Mouse (Mus musculus): ENCODE measurements around the gene Tmcc1. TPM values are rescaled to one million over a fixed set of nuclear protein-coding genes. Genes with fewer than 3 reads are reported as not detected.

The Tmcc1 gene
- polyA plus RNA-seq, 1 experiment from 2014 or later = 12.6 TPM

GRCm38 (mm10) chr6:115997726-115998311 is 195.5 kb downstream of the Tmcc1 start:
- 36% methylated on average over 3 of the region's 3 CpGs for WGBS
- H3K4me2 ChIP-seq (ENCODE audit: low read length) = no peak overlapping the region
- peak overlapping the region; percentile 65 to 81 for H3K27ac ChIP-seq (replicated peaks in 1 of 2; ENCODE audit: control insufficient read depth in 1 of 2, insufficient read depth in 1 of 2, low read depth in 2 of 2, low read length in 2 of 2)
- H3K9ac ChIP-seq (ENCODE audit: low read length) = no peak overlapping the region
- peak; percentile 9; the same call in 1 of the 2 replicates for ATAC-seq (ENCODE audit: insufficient number of reproducible peaks, insufficient read depth, low FRiP score, low read depth)
- H3K36me3 ChIP-seq (ENCODE audit: control insufficient read depth, insufficient read depth, low read length) = no peaks in the 10 kb centered on the region
- peaks cover 14% of the 10 kb centered on the region for H3K9me3 ChIP-seq (ENCODE audit: control insufficient read depth, low read length)
- no peak overlapping the region for H3K4me3 ChIP-seq (ENCODE audit: control insufficient read depth in 1 of 2, insufficient read depth in 1 of 2, low read depth in 1 of 2, low read length in 2 of 2)
- peaks cover 11 to 34% of the 10 kb centered on the region in 2 experiments; a peak in 3 of 4 replicates for H3K4me1 ChIP-seq (ENCODE audit: control insufficient read depth in 2 of 2, insufficient read depth in 2 of 2, low read length in 2 of 2)
- H3K27me3 ChIP-seq (ENCODE audit: control insufficient read depth, insufficient read depth, low read length) = peaks cover 16% of the 10 kb centered on the region

DNA sequence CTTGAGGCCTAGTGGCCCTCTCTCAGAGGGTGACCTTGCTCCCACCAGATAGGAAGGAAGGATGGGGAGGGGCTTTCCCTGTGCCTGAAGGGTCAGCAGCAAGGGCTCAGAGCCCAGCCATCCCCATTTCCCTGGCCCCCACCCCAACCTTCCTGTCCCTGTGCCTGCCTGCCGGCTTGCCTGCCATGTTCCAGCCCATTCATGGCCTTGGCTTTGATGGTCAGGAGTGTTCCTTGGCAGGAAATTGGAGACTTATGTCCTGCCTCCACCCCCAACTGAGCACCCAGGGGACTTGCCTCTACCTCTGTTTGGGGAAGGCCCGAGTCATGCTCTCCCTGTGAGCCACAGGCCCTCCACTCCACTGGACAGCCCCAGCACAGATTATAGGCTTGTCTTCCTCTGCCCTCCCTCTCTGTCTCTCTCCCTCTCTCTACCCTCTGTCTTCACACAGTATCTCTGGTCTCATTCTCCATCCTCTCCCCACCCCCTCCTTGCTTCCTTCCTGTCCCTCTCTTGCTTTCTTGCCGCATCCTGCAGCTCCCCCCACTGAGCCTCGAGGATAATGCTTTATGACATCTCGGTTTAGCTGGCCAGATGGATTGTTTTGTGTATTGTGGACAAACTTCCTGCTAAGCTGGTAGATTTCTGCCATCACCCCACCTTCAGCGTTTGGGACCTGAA is 197.0 kb downstream of the Tmcc1 start:
- H3K4me1 ChIP-seq (ENCODE audit: control insufficient read depth in 2 of 2, insufficient read depth in 2 of 2, low read length in 2 of 2) = peaks cover 15 to 34% of the 10 kb centered on the region in 2 experiments; a peak in 3 of 4 replicates

GRCm38 (mm10) chr6:115995531-115995941 is 197.8 kb downstream of the Tmcc1 start:
- H3K4me3 ChIP-seq (ENCODE audit: control insufficient read depth in 1 of 2, insufficient read depth in 1 of 2, low read depth in 1 of 2, low read length in 2 of 2) = peak overlapping the region in 1 of 2 experiments; percentile 58; a peak in 2 of 4 replicates
- H3K36me3 ChIP-seq (ENCODE audit: control insufficient read depth, insufficient read depth, low read length) = no peaks in the 10 kb centered on the region
- no peak for ATAC-seq (ENCODE audit: insufficient number of reproducible peaks, insufficient read depth, low FRiP score, low read depth)
- H3K27me3 ChIP-seq (ENCODE audit: control insufficient read depth, insufficient read depth, low read length) = peaks cover 21% of the 10 kb centered on the region
- H3K9me3 ChIP-seq (ENCODE audit: control insufficient read depth, low read length) = peaks cover 14% of the 10 kb centered on the region
- peak overlapping the region; percentile 52; the same call in 1 of the 2 replicates for H3K9ac ChIP-seq (ENCODE audit: low read length)
- H3K27ac ChIP-seq (replicated peaks in 1 of 2; ENCODE audit: control insufficient read depth in 1 of 2, insufficient read depth in 1 of 2, low read depth in 2 of 2, low read length in 2 of 2) = peak overlapping the region; percentile 75 to 76
- peaks cover 17 to 35% of the 10 kb centered on the region in 2 experiments; a peak in 3 of 4 replicates for H3K4me1 ChIP-seq (ENCODE audit: control insufficient read depth in 2 of 2, insufficient read depth in 2 of 2, low read length in 2 of 2)
- peak overlapping the region; percentile 76 for H3K4me2 ChIP-seq (ENCODE audit: low read length)
- 57% methylated on average over 4 of the region's 4 CpGs for WGBS

More for the DNA sequence above, 197.0 kb downstream of the Tmcc1 start:
- Histone ChIP-seq H3K9me3 (ENCODE audit: control insufficient read depth, low read length) (peaks cover 14% of the 10 kb centered on the region), H3K27me3 (ENCODE audit: control insufficient read depth, insufficient read depth, low read length) (peaks cover 21% of the 10 kb centered on the region), H3K9ac (ENCODE audit: low read length) (no peak overlapping the region), H3K4me2 (ENCODE audit: low read length) (peak overlapping the region; percentile 76), H3K36me3 (ENCODE audit: control insufficient read depth, insufficient read depth, low read length) (no peaks in the 10 kb centered on the region), H3K4me3 (ENCODE audit: control insufficient read depth in 1 of 2, insufficient read depth in 1 of 2, low read depth in 1 of 2, low read length in 2 of 2) (no peak overlapping the region), H3K27ac (replicated peaks in 1 of 2; ENCODE audit: control insufficient read depth in 1 of 2, insufficient read depth in 1 of 2, low read depth in 2 of 2, low read length in 2 of 2) (peak overlapping the region; percentile 75 to 76)
- 52% methylated on average over 6 of the region's 6 CpGs for WGBS
- peak; percentile 31; the same call in 1 of the 2 replicates for ATAC-seq (ENCODE audit: insufficient number of reproducible peaks, insufficient read depth, low FRiP score, low read depth)

DNA sequence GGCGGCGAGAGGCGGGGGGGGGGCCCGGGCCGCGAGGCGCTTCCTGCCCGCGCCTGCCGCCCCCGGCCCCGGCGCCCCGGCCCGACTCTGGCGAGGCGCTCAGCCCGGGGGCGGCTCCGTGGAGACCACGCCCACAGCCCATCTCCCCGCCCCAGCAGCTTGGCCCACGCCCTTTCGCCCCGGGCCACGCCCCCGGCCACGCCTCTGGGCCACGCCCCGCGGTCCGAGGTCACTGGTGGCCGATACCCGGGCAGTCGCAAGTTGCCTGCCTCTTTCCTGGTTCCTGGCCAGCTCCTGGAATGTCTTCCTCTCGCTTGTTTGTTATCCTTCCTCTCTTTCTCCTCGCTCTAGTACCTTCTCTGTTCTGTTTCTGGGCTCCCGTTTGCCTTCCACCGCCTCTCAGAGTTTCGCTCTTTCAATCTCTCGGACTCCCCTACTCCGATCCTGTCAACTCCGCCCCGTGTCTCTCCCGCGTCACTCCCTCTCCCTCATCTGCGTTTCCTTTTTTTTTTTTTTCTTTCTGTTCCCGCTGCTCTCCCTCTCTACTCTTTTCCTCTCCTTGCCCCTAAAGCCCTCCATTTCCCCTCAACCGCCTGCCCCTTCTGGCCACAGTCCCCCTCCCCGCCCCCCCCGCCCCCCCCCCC is 198.3 kb downstream of the Tmcc1 start, which contains the start of gene Plxnd1:
Gene Plxnd1 (minus strand): TSS at position 129 of the 644 bp plus-strand sequence.
- peak within 1 kb of the TSS; percentile 80 for H3K9ac ChIP-seq (ENCODE audit: low read length)
- peak within 1 kb of the TSS; percentile 47 to 58 for H3K4me3 ChIP-seq (ENCODE audit: control insufficient read depth in 1 of 2, insufficient read depth in 1 of 2, low read depth in 1 of 2, low read length in 2 of 2)
- peaks cover 21% of the 10 kb centered on the region for H3K27me3 ChIP-seq (ENCODE audit: control insufficient read depth, insufficient read depth, low read length)
- H3K4me2 ChIP-seq (ENCODE audit: low read length) = peak within 1 kb of the TSS; percentile 76
- WGBS = under 1% methylated on average over 35 of the region's 51 CpGs
- peaks cover 14% of the 10 kb centered on the region for H3K9me3 ChIP-seq (ENCODE audit: control insufficient read depth, low read length)
- peaks cover 17 to 35% of the 10 kb centered on the region in 2 experiments; a peak in 3 of 4 replicates for H3K4me1 ChIP-seq (ENCODE audit: control insufficient read depth in 2 of 2, insufficient read depth in 2 of 2, low read length in 2 of 2)
- peak within 1 kb of the TSS; percentile 75 to 76 for H3K27ac ChIP-seq (replicated peaks in 1 of 2; ENCODE audit: control insufficient read depth in 1 of 2, insufficient read depth in 1 of 2, low read depth in 2 of 2, low read length in 2 of 2)
- peak; percentile 72 for ATAC-seq (ENCODE audit: insufficient number of reproducible peaks, insufficient read depth, low FRiP score, low read depth)
- no peaks in the 10 kb centered on the region for H3K36me3 ChIP-seq (ENCODE audit: control insufficient read depth, insufficient read depth, low read length)

DNA sequence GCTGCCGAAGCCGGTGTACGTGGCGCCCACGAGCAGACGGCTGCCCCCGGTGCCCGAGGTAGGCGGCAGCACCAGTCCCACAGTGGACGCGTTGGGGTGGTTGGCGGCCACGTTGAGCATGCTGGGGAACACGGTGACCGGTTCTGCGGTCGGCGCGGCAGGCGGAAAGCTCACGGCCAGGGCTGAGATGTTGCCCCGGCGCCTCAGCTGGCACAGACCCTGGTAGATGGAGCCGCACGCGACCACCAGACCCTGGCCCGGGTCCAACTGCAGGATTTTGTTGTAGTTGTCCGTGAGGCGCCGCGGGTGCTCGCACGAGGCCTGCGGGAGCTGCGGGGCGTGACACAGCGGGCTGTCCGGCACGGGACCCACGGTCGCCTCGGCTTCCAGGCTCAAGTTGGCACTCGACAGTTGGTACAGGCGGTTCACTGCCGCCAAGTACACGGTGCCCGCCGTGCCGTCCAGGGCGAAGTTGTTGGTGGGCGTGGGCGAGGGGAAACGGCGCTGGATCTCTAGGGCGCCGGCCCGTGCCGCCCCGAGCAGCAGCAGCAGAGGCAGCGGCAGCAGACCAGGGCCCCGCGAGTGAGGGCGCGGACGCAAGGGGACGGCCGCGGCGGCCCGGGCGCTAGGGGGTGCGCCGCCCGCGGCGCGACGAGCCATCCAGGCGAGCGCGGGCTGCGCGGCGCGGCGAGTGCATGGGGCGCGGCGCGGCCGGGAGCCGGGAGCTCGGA is 199.0 kb downstream of the Tmcc1 start:
- peak overlapping the region; percentile 76 for H3K4me2 ChIP-seq (ENCODE audit: low read length)
- peaks cover 17 to 35% of the 10 kb centered on the region in 2 experiments; a peak in 3 of 4 replicates for H3K4me1 ChIP-seq (ENCODE audit: control insufficient read depth in 2 of 2, insufficient read depth in 2 of 2, low read length in 2 of 2)
- peak overlapping the region; percentile 80 for H3K9ac ChIP-seq (ENCODE audit: low read length)
- H3K27ac ChIP-seq (replicated peaks in 1 of 2; ENCODE audit: control insufficient read depth in 1 of 2, insufficient read depth in 1 of 2, low read depth in 2 of 2, low read length in 2 of 2) = peak overlapping the region; percentile 31 to 76
- WGBS = under 1% methylated on average over 70 of the region's 93 CpGs
- H3K4me3 ChIP-seq (ENCODE audit: control insufficient read depth in 1 of 2, insufficient read depth in 1 of 2, low read depth in 1 of 2, low read length in 2 of 2) = peak overlapping the region; percentile 47 to 58
- H3K9me3 ChIP-seq (ENCODE audit: control insufficient read depth, low read length) = peaks cover 14% of the 10 kb centered on the region
- H3K36me3 ChIP-seq (ENCODE audit: control insufficient read depth, insufficient read depth, low read length) = no peaks in the 10 kb centered on the region
- H3K27me3 ChIP-seq (ENCODE audit: control insufficient read depth, insufficient read depth, low read length) = peaks cover 21% of the 10 kb centered on the region
- ATAC-seq (ENCODE audit: insufficient number of reproducible peaks, insufficient read depth, low FRiP score, low read depth) = no peak

GRCm38 (mm10) chr6:115993463-115994145 is 199.7 kb downstream of the Tmcc1 start:
- peak overlapping the region; percentile 47 to 58 for H3K4me3 ChIP-seq (ENCODE audit: control insufficient read depth in 1 of 2, insufficient read depth in 1 of 2, low read depth in 1 of 2, low read length in 2 of 2)
- peaks cover 25% of the 10 kb centered on the region for H3K27me3 ChIP-seq (ENCODE audit: control insufficient read depth, insufficient read depth, low read length)
- peak overlapping the region; percentile 80 for H3K9ac ChIP-seq (ENCODE audit: low read length)
- H3K9me3 ChIP-seq (ENCODE audit: control insufficient read depth, low read length) = peaks cover 14% of the 10 kb centered on the region
- no peaks in the 10 kb centered on the region for H3K36me3 ChIP-seq (ENCODE audit: control insufficient read depth, insufficient read depth, low read length)
- H3K4me2 ChIP-seq (ENCODE audit: low read length) = peak overlapping the region; percentile 76
- 2% methylated on average over 86 of the region's 86 CpGs for WGBS
- peaks cover 16 to 28% of the 10 kb centered on the region in 2 experiments; a peak in 3 of 4 replicates for H3K4me1 ChIP-seq (ENCODE audit: control insufficient read depth in 2 of 2, insufficient read depth in 2 of 2, low read length in 2 of 2)
- H3K27ac ChIP-seq (replicated peaks in 1 of 2; ENCODE audit: control insufficient read depth in 1 of 2, insufficient read depth in 1 of 2, low read depth in 2 of 2, low read length in 2 of 2) = peak overlapping the region; percentile 31 to 76
- no peak for ATAC-seq (ENCODE audit: insufficient number of reproducible peaks, insufficient read depth, low FRiP score, low read depth)

All from heart, embryonic 14.5 days (tissue).